In genomic region chr2:150908881-150909280, GRCm38 (mm10) we compare ENCODE assay signal across 7 mouse cellular contexts. TPM values are rescaled to one million over a fixed set of nuclear protein-coding genes. Genes with fewer than 3 reads are reported as not detected.
DNase-seq lines count a peak whose midpoint lies in the region; ATAC-seq and TF ChIP-seq lines count a peak whose summit lies in the region.
"Not testable (repeated sequence)": the region's sequence is repeated elsewhere in the genome, so short reads cannot be mapped to it uniquely, and the experiment has no call there.

No protein-coding gene starts in this region.

- H3K4me3 ChIP-seq in forebrain, embryonic 15.5 days = peak overlapping the region; percentile 94
- peak overlapping the region; percentile 94 for H3K4me3 ChIP-seq in heart, embryonic 16.5 days (ENCODE audit: low read length)
- peak overlapping the region; percentile 79 for H3K4me3 ChIP-seq in intestine, embryonic 16.5 days (ENCODE audit: low read length)
- peak overlapping the region; percentile 65 for H3K4me3 ChIP-seq in limb, embryonic 14.5 days (replicated peaks; ENCODE audit: low read length)
- H3K4me3 ChIP-seq in lung, postnatal 0 days (ENCODE audit: low read depth, low read length) = peak overlapping the region; percentile 67
- H3K4me3 ChIP-seq in neural tube, embryonic 12.5 days = not testable (repeated sequence)

- peaks cover 15% of the 10 kb centered on the region for H3K4me1 ChIP-seq in forebrain, embryonic 15.5 days
- not testable (repeated sequence) for H3K4me1 ChIP-seq in heart, embryonic 16.5 days (ENCODE audit: control insufficient read depth, insufficient read depth, low read length); intestine, embryonic 16.5 days (ENCODE audit: control insufficient read depth, insufficient read depth, low read length); limb, embryonic 14.5 days (ENCODE audit: control insufficient read depth, insufficient read depth, low read length); lung, postnatal 0 days (ENCODE audit: insufficient read depth, low read depth, low read length); neural tube, embryonic 12.5 days

- peak; percentile 32 for DNase-seq in cerebellum, adult 9-10 months
- DNase-seq in limb, embryonic 14.5 days (ENCODE audit: low spot score); lung, postnatal 0 days (ENCODE audit: low spot score): not testable (repeated sequence)

- not testable (repeated sequence) for TF ChIP-seq CTCF in lung, postnatal 0 days (IDR thresholded peaks at IDR 0.05)

- TF ChIP-seq EP300 in lung, postnatal 0 days (IDR thresholded peaks at IDR 0.05) = not testable (repeated sequence)

- peak overlapping the region; percentile 54 for H3K4me2 ChIP-seq in forebrain, embryonic 15.5 days (replicated peaks)
- H3K4me2 ChIP-seq in heart, embryonic 16.5 days (ENCODE audit: low read depth, low read length) = peak overlapping the region; percentile 78
- peak overlapping the region; percentile 71 for H3K4me2 ChIP-seq in intestine, embryonic 16.5 days (ENCODE audit: low read depth, low read length)
- peak overlapping the region; percentile 82 for H3K4me2 ChIP-seq in limb, embryonic 14.5 days (replicated peaks; ENCODE audit: low read depth, low read length, severe bottlenecking)
- peak overlapping the region; percentile 66 for H3K4me2 ChIP-seq in lung, postnatal 0 days (replicated peaks; ENCODE audit: low read depth, low read length)
- H3K4me2 ChIP-seq in neural tube, embryonic 12.5 days (replicated peaks) = peak overlapping the region; percentile 61

- H3K27me3 ChIP-seq in forebrain, embryonic 15.5 days; heart, embryonic 16.5 days (ENCODE audit: control insufficient read depth, insufficient read depth, low read length); intestine, embryonic 16.5 days (replicated peaks; ENCODE audit: control insufficient read depth, insufficient read depth, low read length); limb, embryonic 14.5 days (ENCODE audit: control insufficient read depth, insufficient read depth, low read length); lung, postnatal 0 days (replicated peaks; ENCODE audit: insufficient read depth, low read length); neural tube, embryonic 12.5 days (replicated peaks): not testable (repeated sequence)

- 49% methylated on average over 6 of the region's 6 CpGs for WGBS in forebrain, embryonic 15.5 days
- 43% methylated on average over 6 of the region's 6 CpGs for WGBS in heart, embryonic 16.5 days
- WGBS in intestine, embryonic 16.5 days = 46% methylated on average over 6 of the region's 6 CpGs
- 44% methylated on average over 6 of the region's 6 CpGs for WGBS in limb, embryonic 14.5 days
- 42% methylated on average over 6 of the region's 6 CpGs for WGBS in lung, postnatal 0 days
- WGBS in neural tube, embryonic 12.5 days = 53% methylated on average over 6 of the region's 6 CpGs

- not testable (repeated sequence) for H3K36me3 ChIP-seq in forebrain, embryonic 15.5 days; heart, embryonic 16.5 days (ENCODE audit: control insufficient read depth, insufficient read depth); intestine, embryonic 16.5 days (ENCODE audit: control insufficient read depth, insufficient read depth, low read length); limb, embryonic 14.5 days (ENCODE audit: control insufficient read depth, insufficient read depth, low read length); lung, postnatal 0 days (ENCODE audit: insufficient read depth, low read length); neural tube, embryonic 12.5 days

- H3K27ac ChIP-seq in forebrain, embryonic 15.5 days (replicated peaks) = 0 out of 2 replicates have a peak overlapping the region, but pooled peaks have one; percentile 93
- not testable (repeated sequence) for H3K27ac ChIP-seq in heart, embryonic 16.5 days (ENCODE audit: low read length); intestine, embryonic 16.5 days (ENCODE audit: low read length); limb, embryonic 14.5 days (replicated peaks; ENCODE audit: low read depth, low read length); lung, postnatal 0 days (ENCODE audit: low read length); neural tube, embryonic 12.5 days

- TF ChIP-seq POLR2A in limb, embryonic 14.5 days (IDR thresholded peaks at IDR 0.05; ENCODE audit: borderline replicate concordance, extremely low read depth, insufficient read depth, insufficient read length) = not testable (repeated sequence)

- ATAC-seq in forebrain, embryonic 15.5 days (replicated peaks); heart, embryonic 16.5 days (replicated peaks; ENCODE audit: extremely low read depth, insufficient read depth, low FRiP score); intestine, embryonic 16.5 days; limb, embryonic 14.5 days (ENCODE audit: low FRiP score, low read depth); lung, postnatal 0 days; neural tube, embryonic 12.5 days (ENCODE audit: low FRiP score, low read depth): not testable (repeated sequence)

- H3K9me3 ChIP-seq in forebrain, embryonic 15.5 days; heart, embryonic 16.5 days (replicated peaks; ENCODE audit: control insufficient read depth, low read length); intestine, embryonic 16.5 days (ENCODE audit: control insufficient read depth, low read length); limb, embryonic 14.5 days (ENCODE audit: control insufficient read depth, low read length); lung, postnatal 0 days (ENCODE audit: low read length); neural tube, embryonic 12.5 days: not testable (repeated sequence)

- not testable (repeated sequence) for H3K9ac ChIP-seq in forebrain, embryonic 15.5 days (replicated peaks); intestine, embryonic 16.5 days (ENCODE audit: low read depth, low read length); limb, embryonic 14.5 days (ENCODE audit: low read depth, low read length, severe bottlenecking); lung, postnatal 0 days (replicated peaks; ENCODE audit: low read depth); neural tube, embryonic 12.5 days
- peak overlapping the region; percentile 80; the same call in 1 of the 2 replicates for H3K9ac ChIP-seq in heart, embryonic 16.5 days (ENCODE audit: low read length)

RNA-seq across cellular contexts. Expression of gene Gins1, which starts 3.7 kb away (rescaled TPM):
- 30.4 and 33.4 TPM in 2 replicates for polyA plus RNA-seq in forebrain, embryonic 15.5 days (2015; fragmentation: Nextera tagmentation; extraction: Ambion mirVana)
- polyA plus RNA-seq in heart, embryonic 16.5 days (2015; fragmentation: Nextera tagmentation; extraction: Ambion mirVana) = 25.0 and 27.0 TPM in 2 replicates
- polyA plus RNA-seq in intestine, embryonic 16.5 days (2015; fragmentation: Nextera tagmentation; extraction: Ambion mirVana) = 20.4 and 26.4 TPM in 2 replicates
- polyA plus RNA-seq in limb, embryonic 14.5 days (2012; rRNA removed) = 25.5 and 30.8 TPM in 2 replicates
- 43.0 and 45.7 TPM in 2 replicates for polyA plus RNA-seq in limb, embryonic 14.5 days (2014; fragmentation: Nextera tagmentation; extraction: Ambion mirVana)
- 4.4 and 6.1 TPM in 2 replicates for polyA plus RNA-seq in lung, postnatal 0 days (2015; fragmentation: Nextera tagmentation; extraction: Ambion mirVana)
- 40.0 and 40.3 TPM in 2 replicates for polyA plus RNA-seq in neural tube, embryonic 12.5 days (2016; fragmentation: Nextera tagmentation; extraction: Ambion mirVana)

RNA-seq across cellular contexts. Expression of gene Abhd12, which starts 4.3 kb away (rescaled TPM):
- 97.7 and 98.2 TPM in 2 replicates for polyA plus RNA-seq in forebrain, embryonic 15.5 days (2015; fragmentation: Nextera tagmentation; extraction: Ambion mirVana)
- polyA plus RNA-seq in heart, embryonic 16.5 days (2015; fragmentation: Nextera tagmentation; extraction: Ambion mirVana) = 41.5 and 43.2 TPM in 2 replicates
- 49.7 and 52.1 TPM in 2 replicates for polyA plus RNA-seq in intestine, embryonic 16.5 days (2015; fragmentation: Nextera tagmentation; extraction: Ambion mirVana)
- polyA plus RNA-seq in limb, embryonic 14.5 days (2012; rRNA removed) = 56.5 and 62.2 TPM in 2 replicates
- 67.1 and 69.7 TPM in 2 replicates for polyA plus RNA-seq in limb, embryonic 14.5 days (2014; fragmentation: Nextera tagmentation; extraction: Ambion mirVana)
- polyA plus RNA-seq in lung, postnatal 0 days (2015; fragmentation: Nextera tagmentation; extraction: Ambion mirVana) = 56.5 and 57.3 TPM in 2 replicates
- 76.5 and 77.8 TPM in 2 replicates for polyA plus RNA-seq in neural tube, embryonic 12.5 days (2016; fragmentation: Nextera tagmentation; extraction: Ambion mirVana)
